Mouse (Mus musculus): ENCODE measurements around the gene Slc3a2.

- TF ChIP-seq CTCF (IDR thresholded peaks at IDR 0.05; ENCODE audit: borderline replicate concordance, insufficient read depth, low read depth, low read length) = no peak
- TF ChIP-seq POLR2A (IDR thresholded peaks at IDR 0.05; ENCODE audit: borderline replicate concordance, insufficient read depth, low read length) = peak; percentile 94
These were observed 12.4 kb upstream of the Slc3a2 start, which contains the start of gene Wdr74 for GRCm38 (mm10) chr19:8735389-8736159.
